Mouse (Mus musculus): ENCODE results near the gene Adamts13. TPM values are rescaled to one million over a fixed set of nuclear protein-coding genes. Genes with fewer than 3 reads are reported as not detected.

Gene Adamts13
- total RNA-seq (2021): under 1 TPM; 0.08 to 0.85 TPM
- long read RNA-seq, experiment 1: 0 reads
- long read RNA-seq, experiment 2: 0 reads

DNA sequence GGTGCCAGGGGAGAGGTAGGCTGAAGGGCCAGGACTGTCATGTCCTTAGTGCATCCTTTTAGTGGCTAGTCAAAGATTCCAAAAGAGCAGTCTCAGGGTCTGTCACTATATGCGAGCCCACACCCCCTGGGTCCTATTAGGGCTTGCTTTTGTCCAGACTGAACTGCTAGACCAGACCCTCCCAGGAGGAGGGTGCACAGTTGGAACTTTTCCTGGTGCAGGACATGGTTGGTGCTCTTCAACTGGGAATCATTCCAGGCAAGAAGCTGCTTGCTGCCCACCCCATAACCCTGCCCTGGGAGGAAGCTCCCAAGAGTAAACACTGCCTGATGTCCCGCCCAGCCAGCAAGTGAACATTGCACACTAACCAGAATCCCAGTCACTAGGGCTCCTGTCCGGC, at the start of gene Adamts13:
TSS of gene Adamts13 (plus strand) at position 301 of the 400 bp plus-strand sequence.
- DNase-seq (ENCODE audit: low spot score in 2 of 2): no peak

DNA sequence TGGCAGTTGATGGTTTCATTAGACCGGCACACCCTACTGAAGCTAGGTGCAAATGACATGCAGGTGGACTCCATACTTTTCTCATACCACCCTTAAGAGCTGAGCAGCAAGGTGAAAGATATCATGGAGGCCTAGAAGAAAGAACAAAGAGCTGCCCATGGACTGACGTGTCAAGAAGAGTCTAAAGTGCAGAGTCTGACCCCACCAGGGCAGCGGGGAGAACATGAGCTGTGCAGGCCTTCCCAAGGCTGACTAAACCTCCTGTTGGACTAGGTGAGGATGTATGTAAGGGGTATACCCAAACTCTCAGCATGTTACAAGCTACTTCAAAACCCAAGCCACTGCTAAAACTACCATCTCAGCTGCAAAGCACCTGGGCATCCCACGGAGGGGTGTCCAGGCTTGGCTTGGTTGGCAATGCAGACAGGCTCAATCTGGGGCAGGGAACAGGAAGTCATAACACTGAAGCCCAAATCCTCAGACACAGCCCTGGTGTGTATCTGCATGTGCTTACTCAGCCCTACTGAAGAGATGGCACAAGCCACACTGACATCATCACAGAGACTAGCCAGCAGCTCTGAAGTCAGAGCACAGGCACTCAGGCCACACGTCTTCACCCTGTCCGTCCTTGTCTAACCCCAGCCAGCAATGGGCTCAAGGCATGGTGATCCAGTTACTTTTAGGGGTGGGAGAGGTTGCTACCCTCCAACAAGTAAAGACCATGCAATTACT, 45.3 kb upstream of the Adamts13 start:
- DNase-seq (ENCODE audit: low spot score in 2 of 2): no peak

DNA sequence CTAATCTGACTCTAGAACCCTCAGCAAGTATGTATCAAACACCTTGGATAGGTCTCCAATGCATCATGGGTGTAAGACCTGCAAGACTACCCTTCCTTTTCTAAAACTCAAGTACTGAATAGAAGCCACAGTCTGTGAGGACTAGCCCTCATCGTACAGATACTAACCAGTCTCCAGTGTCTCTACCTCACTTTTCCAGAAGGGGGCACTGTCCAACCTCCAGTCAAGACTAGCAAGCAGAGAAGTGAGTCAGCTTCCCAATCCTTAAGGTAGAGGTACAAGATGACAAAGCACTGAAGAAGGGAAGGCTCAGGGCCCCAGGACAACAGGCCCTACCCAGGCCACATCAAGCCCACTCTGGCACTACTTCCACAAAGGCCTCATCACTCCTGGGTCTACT, 42.8 kb upstream of the Adamts13 start:
- no peak for DNase-seq (ENCODE audit: low spot score in 2 of 2)

DNA sequence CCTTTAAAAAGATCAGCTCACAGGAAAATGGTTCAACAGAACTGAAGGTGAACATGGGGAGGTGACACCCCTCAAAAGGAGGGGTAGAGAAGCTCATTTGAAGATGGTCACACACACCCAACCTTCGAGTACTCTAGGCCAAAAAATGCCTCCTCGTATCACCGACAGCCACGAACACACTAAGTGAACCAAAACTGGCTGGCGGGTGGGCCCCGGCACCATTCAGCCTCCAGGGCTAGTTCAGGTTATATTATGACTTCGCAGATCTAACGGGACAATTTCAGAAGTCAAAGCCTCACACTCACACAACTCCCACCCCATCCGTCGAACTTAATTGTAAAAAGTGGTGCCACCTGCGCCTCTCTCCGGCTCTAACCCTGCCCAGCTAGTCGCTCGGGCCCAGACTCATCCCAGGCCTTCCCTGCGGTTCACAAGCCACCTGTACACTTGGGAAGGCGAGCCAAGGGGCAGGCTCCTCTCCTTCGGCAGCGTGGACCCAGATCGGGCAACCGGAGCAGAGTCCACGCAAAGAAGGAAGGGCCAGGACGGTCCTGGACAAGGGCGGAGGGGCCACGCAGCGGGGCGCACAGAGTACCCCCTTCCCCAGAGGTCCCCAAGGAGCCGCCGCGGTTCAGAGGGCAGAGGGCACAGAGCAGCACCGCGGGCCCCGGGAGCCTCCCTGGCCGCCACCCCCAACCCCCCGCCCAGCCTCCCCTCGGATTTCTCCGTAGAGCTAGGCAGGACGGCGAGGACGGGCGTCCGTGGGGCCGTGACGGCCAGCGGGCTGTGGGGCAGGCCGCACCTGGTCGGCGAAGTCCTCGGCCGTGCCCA, 40.5 kb upstream of the Adamts13 start:
- peak in 1 of 2 experiments; percentile 27 for DNase-seq (ENCODE audit: low spot score in 2 of 2)

DNA sequence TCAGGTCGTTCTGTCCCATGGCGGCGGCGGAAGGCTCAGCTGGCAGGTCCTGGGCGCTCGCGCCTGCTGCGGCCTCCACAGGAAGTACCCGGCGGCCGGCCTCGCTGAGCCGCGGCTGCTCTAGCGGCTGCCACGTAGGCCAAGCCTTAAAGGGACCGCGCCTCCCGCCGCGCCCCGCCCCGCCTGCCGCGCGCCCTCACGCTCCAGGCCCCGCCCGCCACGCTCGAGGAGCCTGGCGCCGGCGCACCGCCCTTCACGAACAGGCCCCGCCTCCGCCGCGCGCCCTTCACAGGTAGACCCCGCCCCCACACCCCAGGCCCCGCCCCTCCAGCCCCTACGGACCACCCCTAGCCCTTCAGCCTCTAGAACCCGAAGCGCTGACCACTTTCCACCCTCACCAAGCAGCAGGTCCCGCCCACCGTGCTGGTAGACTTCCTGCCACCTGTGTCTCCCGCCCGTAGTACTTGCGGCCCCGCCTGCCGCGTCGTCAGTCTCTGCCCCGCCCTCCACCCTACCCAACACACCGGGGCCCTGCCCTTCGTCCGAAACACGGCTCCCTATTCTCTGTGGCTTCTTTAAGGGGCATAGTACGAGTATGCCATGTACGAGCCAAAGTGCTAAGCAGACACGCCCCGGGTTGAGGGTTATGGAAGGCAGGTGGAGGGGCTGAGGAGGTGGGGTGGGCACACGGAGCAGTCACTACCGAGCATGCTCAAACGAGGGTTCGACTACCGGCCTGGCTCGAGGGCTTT, 39.7 kb upstream of the Adamts13 start, which contains the start of the genes Surf4 and Stkld1:
TSS of gene Surf4 (minus strand) at position 625 of the 752 bp plus-strand sequence.
TSS of gene Stkld1 (plus strand) at position 744 of the 752 bp plus-strand sequence.
- DNase-seq (ENCODE audit: low spot score in 2 of 2): peak; percentile 83 to 84

DNA sequence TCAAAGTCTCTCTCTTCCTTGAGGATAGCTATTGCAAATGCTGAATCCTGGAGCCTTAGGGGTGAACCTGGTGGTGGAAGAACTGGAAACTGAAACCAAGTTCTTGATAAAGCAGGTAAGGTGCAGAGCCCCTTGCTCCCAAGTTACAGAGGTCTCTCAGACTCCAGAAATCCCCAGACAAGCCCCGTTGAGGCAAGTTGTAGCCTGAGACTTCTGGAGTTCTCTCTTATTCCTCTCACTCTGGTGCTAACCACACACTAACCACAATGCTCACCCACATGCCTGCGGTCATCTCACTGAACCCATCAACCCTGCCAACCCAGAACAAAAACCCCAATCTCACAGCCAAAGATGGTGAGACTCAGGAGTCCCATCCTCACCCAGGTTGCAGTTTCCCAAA, 37.9 kb upstream of the Adamts13 start:
- DNase-seq (ENCODE audit: low spot score in 2 of 2): no peak

DNA sequence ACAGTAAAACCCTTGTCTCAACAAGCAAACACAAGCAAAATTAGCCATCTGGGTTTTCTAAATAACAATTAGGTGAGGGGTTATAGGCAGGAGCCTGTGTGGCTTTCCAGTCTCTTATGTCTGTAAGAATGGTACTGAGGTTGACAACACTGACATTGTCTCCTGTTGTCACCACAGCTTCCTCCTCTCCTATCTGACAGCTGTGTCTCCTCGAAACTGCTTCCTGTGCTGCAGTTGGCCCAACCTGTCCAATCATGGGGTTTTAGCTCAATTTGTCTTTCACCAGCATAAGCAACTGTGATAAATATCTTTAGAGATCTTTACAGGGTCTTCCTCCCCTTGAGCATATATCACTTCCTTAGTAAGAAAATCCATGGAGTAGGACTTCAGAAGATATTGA, 36.8 kb upstream of the Adamts13 start:
- DNase-seq (ENCODE audit: low spot score in 2 of 2): no peak

DNA sequence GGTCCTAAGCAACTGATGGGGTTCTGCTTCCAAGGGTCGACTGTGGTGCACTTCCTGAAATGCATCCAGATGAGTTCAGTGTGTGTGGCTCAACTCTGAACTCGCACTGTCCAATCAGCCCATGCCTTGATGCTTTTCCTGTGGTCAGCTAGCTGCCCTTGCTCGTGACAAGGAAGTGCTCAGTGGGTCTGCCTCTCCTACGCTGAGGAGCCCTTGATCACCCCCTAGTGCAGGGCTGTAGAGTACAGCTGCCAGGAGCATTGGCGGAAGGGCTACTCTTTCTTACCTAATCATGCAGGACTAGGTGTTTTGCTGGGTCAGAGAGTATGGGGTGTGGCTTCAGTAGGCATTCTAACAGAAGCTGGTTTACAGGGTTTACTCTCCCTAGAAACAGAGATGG, 31.7 kb upstream of the Adamts13 start:
- no peak for DNase-seq (ENCODE audit: low spot score in 2 of 2)

DNA sequence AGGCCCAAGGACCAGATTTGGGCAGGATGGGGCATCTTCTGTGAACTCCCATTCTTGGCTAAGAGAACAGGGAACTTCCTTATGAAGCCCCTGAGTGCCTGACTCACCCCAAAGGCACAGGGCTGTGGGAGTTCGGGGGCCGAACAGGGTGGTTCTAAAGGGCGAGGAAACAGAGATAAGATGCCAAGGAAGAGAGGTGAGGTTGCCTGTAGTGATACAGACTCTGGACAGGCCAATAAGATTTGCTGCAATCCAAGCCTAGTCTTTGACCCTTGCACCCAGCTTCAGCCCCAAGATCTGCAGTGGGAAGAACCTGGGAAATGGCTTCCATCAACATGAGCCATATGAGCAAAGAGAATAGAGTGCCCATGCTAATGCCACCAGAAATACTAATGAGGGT, 30.0 kb upstream of the Adamts13 start:
- no peak for DNase-seq (ENCODE audit: low spot score in 2 of 2)

DNA sequence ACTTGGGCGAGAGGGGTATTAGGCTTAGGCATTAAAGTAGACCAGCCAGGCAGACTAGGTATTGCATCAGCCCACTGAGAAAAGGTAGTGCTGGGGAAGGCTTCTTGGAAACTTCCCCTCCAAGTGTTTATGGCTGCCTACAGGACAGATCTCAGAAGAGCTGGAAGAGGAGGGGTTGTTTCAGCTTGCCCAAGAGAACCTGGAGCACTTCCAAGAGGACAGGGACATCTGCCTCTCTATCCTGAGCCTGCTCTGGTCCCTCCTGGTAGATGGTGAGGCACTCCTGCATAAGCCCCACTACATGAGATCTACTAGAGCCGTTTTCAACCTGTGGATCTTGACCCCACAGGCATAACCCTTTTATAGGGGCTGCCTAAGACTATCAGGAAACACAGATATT, 22.8 kb upstream of the Adamts13 start:
- no peak for DNase-seq (ENCODE audit: low spot score in 2 of 2)

DNA sequence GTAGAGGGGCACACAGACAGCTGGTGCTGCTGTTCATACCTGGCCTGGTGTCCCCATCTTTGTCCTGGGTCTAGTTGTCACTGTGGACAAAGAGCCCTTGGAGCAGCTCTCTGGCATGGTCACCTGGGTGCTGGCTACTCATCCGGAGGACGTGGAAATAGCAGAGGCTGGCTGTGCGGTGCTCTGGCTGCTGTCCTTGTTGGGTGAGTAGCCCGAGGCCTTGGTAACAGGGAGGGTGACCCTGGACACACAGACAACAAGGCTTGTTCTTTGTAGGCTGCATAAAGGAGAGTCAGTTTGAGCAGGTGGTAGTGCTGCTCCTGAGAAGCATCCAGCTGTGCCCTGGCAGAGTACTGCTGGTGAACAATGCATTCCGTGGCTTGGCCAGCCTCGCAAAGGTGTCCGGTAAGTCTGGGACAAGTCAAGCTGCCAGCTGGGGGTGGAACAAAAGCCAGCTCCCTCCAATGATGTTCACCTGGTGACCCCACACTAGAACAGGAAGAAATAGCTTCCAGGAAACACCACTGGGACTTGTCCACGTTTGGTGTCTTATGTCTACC, 21.8 kb upstream of the Adamts13 start:
- no peak for DNase-seq (ENCODE audit: low spot score in 2 of 2)

DNA sequence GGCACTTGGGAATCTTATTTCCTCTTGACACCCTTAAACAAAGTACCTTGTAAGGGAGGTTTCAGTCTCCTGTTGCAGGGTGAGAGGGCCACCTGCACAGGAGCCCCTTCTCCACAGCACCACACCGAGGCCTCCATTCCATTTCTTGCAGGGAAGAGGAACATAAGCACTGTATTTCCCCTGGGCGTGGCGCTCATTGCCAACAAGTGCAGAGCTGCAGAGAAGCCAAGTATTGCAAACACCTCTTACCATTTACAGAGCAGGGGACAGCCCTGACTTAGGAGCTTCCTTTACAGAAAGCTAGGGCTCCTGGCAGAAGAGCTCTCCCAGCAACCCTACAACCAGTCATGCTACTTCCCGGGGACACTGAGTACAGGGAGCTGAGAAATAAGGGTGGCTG, 21.0 kb upstream of the Adamts13 start:
- DNase-seq (ENCODE audit: low spot score in 2 of 2): no peak

DNA sequence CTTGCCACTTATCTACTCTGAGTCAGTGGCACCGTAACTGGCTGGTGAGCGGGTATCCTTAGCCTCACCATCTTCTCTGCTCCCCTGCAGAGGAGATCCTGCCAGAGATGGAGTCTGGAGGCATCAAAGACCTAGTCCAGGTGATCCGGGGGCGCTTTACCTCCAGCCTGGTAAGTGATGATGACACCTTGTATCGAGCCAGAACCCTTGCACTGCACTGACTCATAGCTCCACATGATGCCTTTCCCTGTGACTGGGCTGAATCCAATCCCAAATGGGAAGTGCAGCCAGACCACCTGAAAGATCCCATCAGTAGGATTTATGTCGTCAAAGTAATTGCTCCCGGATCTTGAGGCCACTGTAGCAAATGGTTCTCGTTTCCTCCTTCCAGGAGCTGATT, 20.4 kb upstream of the Adamts13 start:
- no peak for DNase-seq (ENCODE audit: low spot score in 2 of 2)

DNA sequence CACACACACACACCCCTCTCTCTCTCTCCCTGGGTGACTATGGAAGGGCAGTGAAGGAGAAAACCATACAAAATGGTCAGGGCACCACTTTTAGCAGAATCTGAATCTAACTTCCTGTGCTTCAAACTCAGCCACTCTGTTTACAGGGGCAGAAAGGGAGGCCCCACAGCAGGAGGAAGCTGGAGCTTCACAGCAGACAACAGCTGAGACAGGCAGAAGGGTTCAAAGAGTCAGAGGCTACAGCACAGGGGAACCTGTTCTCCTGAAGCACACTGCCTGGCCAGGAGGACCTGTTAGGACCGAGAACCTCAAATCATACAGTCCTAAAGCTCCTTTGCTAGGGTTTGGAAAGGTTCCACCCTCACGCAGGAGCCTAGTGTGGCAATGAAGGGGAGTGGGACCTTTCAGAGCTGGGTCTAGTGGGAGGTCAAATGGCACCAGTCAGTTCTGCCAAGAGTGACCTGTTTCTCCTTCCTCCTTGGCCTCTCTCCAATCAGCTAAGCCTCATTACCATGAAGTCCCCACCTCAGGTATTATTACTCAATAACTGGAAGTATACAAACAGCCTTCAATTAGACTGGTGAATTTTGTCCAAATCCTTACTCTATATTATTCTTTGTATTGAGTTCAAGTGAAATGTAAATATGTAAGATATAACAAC, 18.4 kb upstream of the Adamts13 start:
- DNase-seq (ENCODE audit: low spot score in 2 of 2): no peak

DNA sequence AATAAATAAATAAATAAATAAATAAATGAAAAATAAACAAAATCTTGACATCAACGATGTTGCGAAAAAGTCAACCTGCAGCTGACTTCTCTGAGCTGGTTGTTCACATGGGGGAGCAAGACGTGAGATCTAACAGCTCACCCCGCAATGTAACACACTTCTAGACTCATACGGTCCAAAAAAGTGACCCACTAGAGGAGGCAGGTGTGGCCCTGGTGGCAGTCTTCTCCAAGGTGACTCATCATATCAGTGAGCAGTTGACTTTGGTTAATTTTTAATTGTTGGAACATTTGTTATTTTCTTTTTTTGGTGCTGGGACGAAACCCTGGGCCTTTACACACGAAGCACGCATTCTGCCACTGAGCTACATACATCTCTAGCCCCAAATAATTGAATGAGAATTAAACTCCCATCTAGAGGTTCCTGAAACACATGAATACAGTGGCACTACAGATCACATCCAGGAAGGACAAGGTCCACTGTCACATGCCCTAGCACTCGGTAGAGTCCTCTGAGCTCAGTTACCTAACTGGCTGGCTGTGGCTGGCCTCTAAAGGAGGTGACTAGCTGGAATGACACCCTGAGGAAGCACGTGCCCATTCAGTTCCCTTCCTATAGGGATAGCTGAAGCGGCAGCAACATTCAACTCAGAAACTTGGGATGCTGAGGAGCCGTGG, 16.3 kb upstream of the Adamts13 start:
- no peak for DNase-seq (ENCODE audit: low spot score in 2 of 2)

DNA sequence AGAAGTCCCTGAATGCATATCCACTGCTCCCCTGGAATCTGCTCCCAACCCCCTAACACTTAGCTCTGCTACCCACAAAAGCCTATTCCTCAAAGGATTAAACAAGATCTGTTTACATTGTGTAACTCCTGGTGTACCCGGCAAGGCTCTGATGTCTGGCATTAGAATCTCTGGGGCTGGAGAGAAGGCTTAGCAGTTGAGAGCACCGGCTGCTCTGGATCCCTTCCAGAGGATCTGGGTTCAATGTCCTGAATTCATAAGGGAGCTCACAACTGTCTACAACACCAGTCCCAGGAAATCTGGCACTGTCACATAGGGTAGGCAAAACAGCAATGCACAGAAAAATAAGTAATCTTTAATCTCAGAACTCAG, 15.7 kb upstream of the Adamts13 start:
- DNase-seq (ENCODE audit: low spot score in 2 of 2): no peak

DNA sequence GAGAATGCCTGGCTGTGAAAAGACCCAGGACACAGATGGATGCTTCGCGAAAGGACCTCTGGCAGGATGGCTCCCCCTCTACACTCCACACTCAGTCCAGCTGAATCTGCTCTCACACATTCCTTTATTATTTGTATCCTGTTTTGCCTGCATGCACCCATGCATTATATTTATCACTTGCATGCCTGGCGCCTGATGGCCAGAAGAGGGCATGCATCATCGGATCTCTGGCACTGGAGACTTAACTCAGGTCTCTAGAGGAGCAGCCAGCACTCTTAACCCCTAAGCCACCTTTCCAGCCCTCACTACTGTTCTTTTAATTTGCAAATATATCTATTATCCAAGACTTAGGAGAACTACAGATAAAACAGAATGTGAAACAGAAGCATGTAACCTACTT, 12.5 kb upstream of the Adamts13 start:
- no peak for DNase-seq (ENCODE audit: low spot score in 2 of 2)

DNA sequence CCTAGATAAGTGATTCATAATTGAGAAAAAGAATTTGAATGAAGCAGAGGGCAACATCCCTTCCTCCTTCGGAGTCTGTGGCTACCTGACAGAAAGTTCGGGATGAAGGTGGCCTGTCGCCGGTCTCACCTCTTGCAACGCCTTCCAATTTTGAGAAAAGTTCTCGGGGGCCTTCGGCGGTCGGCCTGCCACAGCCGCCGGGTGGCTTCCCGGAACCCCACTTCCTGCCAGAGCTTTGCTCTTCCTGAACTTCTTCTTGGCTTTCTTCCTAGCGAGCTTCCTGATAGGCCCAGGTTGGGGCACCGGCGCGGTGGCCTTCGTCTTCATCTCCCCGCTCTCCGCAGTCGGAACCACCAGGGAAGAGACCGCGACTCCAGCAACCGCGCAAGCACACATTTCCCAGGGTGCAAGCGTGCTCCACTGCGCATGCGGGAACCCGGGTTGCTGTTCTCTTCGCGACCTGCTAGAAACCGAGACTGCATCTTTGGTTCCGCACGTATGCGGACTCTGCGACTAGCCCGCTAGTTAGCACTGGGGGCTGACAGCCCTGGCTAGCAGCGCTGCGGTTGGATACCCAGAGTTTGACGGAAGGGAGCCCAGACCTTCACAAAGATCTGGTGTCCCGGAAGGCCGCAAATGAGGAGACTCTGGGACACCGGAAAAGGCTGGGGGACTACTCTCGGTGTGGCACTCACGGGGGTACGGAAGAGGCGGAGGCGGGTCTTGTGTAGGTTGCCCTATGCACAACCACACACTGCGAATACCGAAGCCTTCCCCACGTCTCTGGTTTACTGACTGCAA, 9.1 kb upstream of the Adamts13 start, which contains the start of gene Rexo4:
TSS of gene Rexo4 (minus strand) at position 464 of the 801 bp plus-strand sequence.
- peak; percentile 80 to 90 for DNase-seq (ENCODE audit: low spot score in 2 of 2)

DNA sequence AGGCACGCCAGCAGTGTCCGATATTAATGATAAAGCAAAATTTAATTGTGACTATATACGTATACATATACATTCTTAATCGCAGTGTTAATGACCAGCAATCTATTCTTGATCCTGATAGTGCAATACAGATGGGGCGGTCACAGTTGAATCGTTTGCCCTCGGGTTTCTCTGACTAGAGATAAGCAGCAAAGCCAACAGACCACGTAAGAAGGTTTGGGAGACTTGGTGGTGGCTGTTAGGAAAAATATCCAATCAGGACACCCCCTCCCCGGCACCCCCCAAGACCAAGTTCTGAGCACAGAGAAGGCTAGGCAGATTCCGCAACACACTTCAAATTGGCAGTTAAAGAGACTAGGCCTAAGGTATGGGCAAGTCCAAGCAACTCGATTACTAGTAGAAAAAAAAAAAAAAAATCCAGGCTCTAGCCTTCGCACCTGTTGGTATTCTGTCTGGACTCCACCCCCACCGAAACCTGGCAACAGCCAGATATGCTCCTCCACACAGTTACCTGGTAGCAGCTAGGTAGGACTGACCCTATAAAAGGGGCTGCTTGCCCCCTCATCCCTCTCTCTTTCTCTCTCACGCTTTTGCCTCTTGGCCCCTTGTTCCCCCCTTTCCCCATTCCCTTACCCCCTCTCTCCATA, 8.4 kb upstream of the Adamts13 start:
- DNase-seq (ENCODE audit: low spot score in 2 of 2): no peak
